Mouse (Mus musculus): ENCODE measurements around the gene Rgs3. TPM values are rescaled to one million over a fixed set of nuclear protein-coding genes. Genes with fewer than 3 reads are reported as not detected.

Rgs3 gene
- polyA plus RNA-seq, 1 experiment from 2014 or later: 65.3 TPM

GRCm38 (mm10) chr4:62640496-62641229 lies 81.0 kb downstream of the Rgs3 start:
- Histone ChIP-seq H3K4me3 (no peak overlapping the region), H3K9ac (no peak overlapping the region), H3K4me2 (no peak overlapping the region), H3K27me3 (peaks cover 5% of the 10 kb centered on the region; the same call in 1 of the 2 replicates), H3K9me3 (no peaks in the 10 kb centered on the region), H3K36me3 (no peaks in the 10 kb centered on the region; the same call in 1 of the 2 replicates), H3K4me1 (replicated peaks) (peaks cover 24% of the 10 kb centered on the region), H3K27ac (no peak overlapping the region)
- no peak for ATAC-seq (ENCODE audit: low FRiP score)
- WGBS: 77% methylated on average over 15 of the region's 15 CpGs

GRCm38 (mm10) chr4:62641230-62641589 lies 81.6 kb downstream of the Rgs3 start:
- no peaks in the 10 kb centered on the region for H3K9me3 ChIP-seq
- H3K27ac ChIP-seq: no peak overlapping the region
- WGBS: 60% methylated on average over 11 of the region's 11 CpGs
- H3K4me1 ChIP-seq (replicated peaks): peaks cover 24% of the 10 kb centered on the region
- H3K27me3 ChIP-seq: peaks cover 5% of the 10 kb centered on the region; the same call in 1 of the 2 replicates
- no peak overlapping the region for H3K4me2 ChIP-seq
- no peaks in the 10 kb centered on the region; the same call in 1 of the 2 replicates for H3K36me3 ChIP-seq
- H3K4me3 ChIP-seq: no peak overlapping the region
- H3K9ac ChIP-seq: no peak overlapping the region
- no peak for ATAC-seq (ENCODE audit: low FRiP score)

- Histone ChIP-seq H3K4me1 (replicated peaks) (peaks cover 24% of the 10 kb centered on the region), H3K27me3 (peaks cover 5% of the 10 kb centered on the region; the same call in 1 of the 2 replicates), H3K27ac (peak overlapping the region; percentile 40), H3K9me3 (no peaks in the 10 kb centered on the region), H3K4me3 (no peak overlapping the region), H3K9ac (no peak overlapping the region), H3K36me3 (no peaks in the 10 kb centered on the region; the same call in 1 of the 2 replicates), H3K4me2 (no peak overlapping the region)
- ATAC-seq (ENCODE audit: low FRiP score): no peak
- 81% methylated on average over 3 of the region's 3 CpGs for WGBS
Measured at GRCm38 (mm10) chr4:62641656-62642055, 82.0 kb downstream of the Rgs3 start.

GRCm38 (mm10) chr4:62643401-62643800 lies 83.8 kb downstream of the Rgs3 start:
- Histone ChIP-seq H3K9me3 (no peaks in the 10 kb centered on the region), H3K27me3 (peaks cover 5% of the 10 kb centered on the region; the same call in 1 of the 2 replicates), H3K4me3 (no peak overlapping the region), H3K36me3 (no peaks in the 10 kb centered on the region; the same call in 1 of the 2 replicates), H3K4me2 (no peak overlapping the region), H3K4me1 (replicated peaks) (peaks cover 24% of the 10 kb centered on the region), H3K27ac (peak overlapping the region; percentile 6; the same call in 1 of the 2 replicates), H3K9ac (no peak overlapping the region)
- no peak for ATAC-seq (ENCODE audit: low FRiP score)
- 22% methylated on average over 8 of the region's 8 CpGs for WGBS

GRCm38 (mm10) chr4:62644031-62644793 lies 84.6 kb downstream of the Rgs3 start:
- H3K27ac ChIP-seq: peak overlapping the region; percentile 6
- no peak overlapping the region for H3K4me3 ChIP-seq
- no peak for ATAC-seq (ENCODE audit: low FRiP score)
- peaks cover 5% of the 10 kb centered on the region; the same call in 1 of the 2 replicates for H3K27me3 ChIP-seq
- no peak overlapping the region for H3K9ac ChIP-seq
- H3K9me3 ChIP-seq: no peaks in the 10 kb centered on the region
- H3K4me2 ChIP-seq: no peak overlapping the region
- H3K4me1 ChIP-seq (replicated peaks): peaks cover 24% of the 10 kb centered on the region
- WGBS: 74% methylated on average over 11 of the region's 11 CpGs
- H3K36me3 ChIP-seq: no peaks in the 10 kb centered on the region; the same call in 1 of the 2 replicates

GRCm38 (mm10) chr4:62646556-62647248 lies 87.1 kb downstream of the Rgs3 start:
- Histone ChIP-seq H3K9me3 (no peaks in the 10 kb centered on the region), H3K4me3 (no peak overlapping the region), H3K27me3 (peaks cover 2% of the 10 kb centered on the region; the same call in 1 of the 2 replicates), H3K4me1 (replicated peaks) (peaks cover 24% of the 10 kb centered on the region), H3K27ac (no peak overlapping the region), H3K9ac (no peak overlapping the region), H3K36me3 (no peaks in the 10 kb centered on the region; the same call in 1 of the 2 replicates), H3K4me2 (no peak overlapping the region)
- WGBS: 81% methylated on average over 9 of the region's 9 CpGs
- ATAC-seq (ENCODE audit: low FRiP score): no peak

- no peak overlapping the region for H3K27ac ChIP-seq
- no peaks in the 10 kb centered on the region for H3K36me3 ChIP-seq
- H3K9me3 ChIP-seq: no peaks in the 10 kb centered on the region
- H3K27me3 ChIP-seq: no peaks in the 10 kb centered on the region; the same call in 1 of the 2 replicates
- ATAC-seq (ENCODE audit: low FRiP score): no peak
- WGBS: 90% methylated on average over 3 of the region's 3 CpGs
- H3K9ac ChIP-seq: no peak overlapping the region
- H3K4me2 ChIP-seq: no peak overlapping the region
- peaks cover 11% of the 10 kb centered on the region for H3K4me1 ChIP-seq (replicated peaks)
- no peak overlapping the region for H3K4me3 ChIP-seq
Measured at GRCm38 (mm10) chr4:62648848-62649247, 89.2 kb downstream of the Rgs3 start.

GRCm38 (mm10) chr4:62649536-62650230 lies 90.0 kb downstream of the Rgs3 start:
- Histone ChIP-seq H3K4me2 (no peak overlapping the region), H3K4me1 (replicated peaks) (peaks cover 4% of the 10 kb centered on the region), H3K9ac (no peak overlapping the region), H3K27me3 (no peaks in the 10 kb centered on the region), H3K27ac (no peak overlapping the region), H3K36me3 (no peaks in the 10 kb centered on the region), H3K9me3 (no peaks in the 10 kb centered on the region), H3K4me3 (no peak overlapping the region)
- ATAC-seq (ENCODE audit: low FRiP score): no peak
- WGBS: 76% methylated on average over 8 of the region's 8 CpGs

GRCm38 (mm10) chr4:62651179-62651760 lies 91.6 kb downstream of the Rgs3 start:
- no peaks in the 10 kb centered on the region for H3K9me3 ChIP-seq
- ATAC-seq (ENCODE audit: low FRiP score): no peak
- 63% methylated on average over 7 of the region's 7 CpGs for WGBS
- peaks cover 6% of the 10 kb centered on the region for H3K4me1 ChIP-seq (replicated peaks)
- H3K36me3 ChIP-seq: no peaks in the 10 kb centered on the region
- no peak overlapping the region for H3K4me2 ChIP-seq
- no peak overlapping the region for H3K27ac ChIP-seq
- no peaks in the 10 kb centered on the region for H3K27me3 ChIP-seq
- H3K9ac ChIP-seq: no peak overlapping the region
- H3K4me3 ChIP-seq: no peak overlapping the region

GRCm38 (mm10) chr4:62652215-62652614 lies 92.6 kb downstream of the Rgs3 start:
- Histone ChIP-seq H3K9ac (no peak overlapping the region), H3K36me3 (no peaks in the 10 kb centered on the region), H3K4me1 (replicated peaks) (peaks cover 6% of the 10 kb centered on the region), H3K4me2 (no peak overlapping the region), H3K27ac (no peak overlapping the region), H3K4me3 (no peak overlapping the region), H3K9me3 (no peaks in the 10 kb centered on the region), H3K27me3 (no peaks in the 10 kb centered on the region)
- no peak for ATAC-seq (ENCODE audit: low FRiP score)
- WGBS: 61% methylated on average over 4 of the region's 4 CpGs

- Histone ChIP-seq H3K4me2 (no peak overlapping the region), H3K27me3 (no peaks in the 10 kb centered on the region), H3K9me3 (no peaks in the 10 kb centered on the region), H3K4me3 (no peak overlapping the region), H3K9ac (no peak overlapping the region), H3K27ac (no peak overlapping the region), H3K36me3 (no peaks in the 10 kb centered on the region), H3K4me1 (replicated peaks) (peaks cover 6% of the 10 kb centered on the region)
- WGBS: 84% methylated on average over 12 of the region's 12 CpGs
- no peak for ATAC-seq (ENCODE audit: low FRiP score)
Measured at GRCm38 (mm10) chr4:62652921-62653757, 93.5 kb downstream of the Rgs3 start.

All from hindbrain, embryonic 13.5 days (tissue).